1 mouse cellular context compared by ENCODE assay signal in the genomic region with DNA sequence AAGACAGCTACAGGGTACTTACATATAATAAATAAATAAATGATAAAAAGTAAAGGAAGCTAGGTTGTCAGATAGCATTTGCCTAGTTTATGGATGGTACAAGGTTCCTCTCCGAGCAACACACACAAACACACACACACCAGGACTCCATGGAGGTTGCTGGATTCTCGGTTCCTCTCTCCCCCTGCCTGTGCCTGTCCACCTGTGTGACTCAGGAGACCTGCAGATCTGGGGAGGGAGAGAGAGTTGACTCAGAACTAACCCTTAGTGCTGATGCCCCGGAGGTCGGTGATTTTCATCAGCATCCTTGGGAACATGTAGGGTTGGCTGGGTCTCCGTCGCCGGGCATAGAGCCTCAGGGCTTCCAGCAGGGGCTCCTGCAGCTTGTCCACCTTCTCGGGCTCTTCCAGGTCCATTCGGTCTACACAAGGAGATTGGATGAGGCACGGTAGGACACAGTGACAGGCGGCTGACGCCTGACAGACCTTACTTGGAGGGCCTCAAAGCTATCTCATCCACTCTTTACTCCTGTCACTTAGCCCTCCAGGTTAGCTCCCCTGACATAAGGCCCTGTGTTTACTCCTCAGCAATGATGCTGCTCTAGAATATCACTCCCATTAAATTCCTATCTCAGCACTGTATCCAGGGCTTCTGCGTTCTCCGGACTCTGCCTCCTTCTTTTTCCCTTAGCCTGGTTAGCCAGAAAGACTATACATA.
TF ChIP-seq lines count a peak whose summit lies in the region.

No protein-coding gene starts in this region.

TF ChIP-seq in CH12.LX, 34 proteins besides CTCF, POLR2A, EP300 and RAD21:
- TF ChIP-seq ETS1 (conservative IDR thresholded peaks at IDR 0.05; ENCODE audit: low read depth, low read length) (0 out of 2 replicates have a peak, but pooled peaks have one; percentile 5), IRF4 (IDR thresholded peaks at IDR 0.05; ENCODE audit: low read depth, low read length) (peak; percentile 73), USF2 (conservative IDR thresholded peaks at IDR 0.05; ENCODE audit: low read depth, low read length) (no peak), NELFE (IDR thresholded peaks at IDR 0.05; ENCODE audit: low read depth, low read length) (0 out of 2 replicates have a peak, but pooled peaks have one; percentile 12), ZC3H11A (IDR thresholded peaks at IDR 0.05; ENCODE audit: low read depth, low read length) (no peak), POLR2AphosphoS2 (IDR thresholded peaks at IDR 0.05; ENCODE audit: low read depth, low read length) (no peak), BHLHE40 (IDR thresholded peaks at IDR 0.05; ENCODE audit: low read depth, low read length) (peak; percentile 43; the same call in 1 of the 2 replicates), SIN3A (IDR thresholded peaks at IDR 0.05; ENCODE audit: low read length) (peak; percentile 58; the same call in 1 of the 2 replicates), ZNF384 (IDR thresholded peaks at IDR 0.05; ENCODE audit: low read depth, low read length) (no peak), PAX5 (IDR thresholded peaks at IDR 0.05; ENCODE audit: low read length) (no peak)
TF ChIP-seq in CH12.LX: peak in this region for 5.
